Mouse (Mus musculus): ENCODE measurements around the gene Zfp652. TPM values are rescaled to one million over a fixed set of nuclear protein-coding genes. Genes with fewer than 3 reads are reported as not detected.

The Zfp652 gene
- polyA plus RNA-seq, 1 experiment from 2014 or later = 13.6 TPM

DNA sequence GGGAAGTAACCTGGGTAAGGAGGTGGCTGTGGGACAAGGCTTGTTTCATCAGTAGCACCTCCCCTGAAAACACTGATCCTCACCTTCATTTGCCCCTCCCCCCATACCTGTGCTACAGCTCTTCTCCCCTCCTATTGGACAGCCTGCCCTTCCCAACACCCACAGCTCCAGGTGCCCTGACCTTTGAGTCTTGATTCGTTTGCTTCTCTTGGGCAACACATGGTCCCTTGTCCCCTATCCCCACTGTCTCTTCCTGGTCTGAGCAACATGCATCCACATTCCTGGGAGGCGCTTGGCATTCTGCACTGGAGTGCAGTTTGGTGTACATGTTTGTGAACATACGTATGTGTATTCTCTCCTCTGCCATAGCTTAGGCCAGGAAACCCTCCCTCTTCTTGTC is 29.5 kb upstream of the Zfp652 start:
- WGBS = 83% methylated on average over 3 of the region's 3 CpGs
- Histone ChIP-seq H3K9me3 (replicated peaks; ENCODE audit: control insufficient read depth, low read length) (no peaks in the 10 kb centered on the region), H3K4me1 (ENCODE audit: control insufficient read depth, insufficient read depth, low read length) (0 out of 2 replicates have a peak, but pooled peaks cover 5% of the 10 kb centered on the region), H3K27me3 (ENCODE audit: control insufficient read depth, insufficient read depth, low read length) (no peaks in the 10 kb centered on the region), H3K9ac (ENCODE audit: low read length) (no peak overlapping the region), H3K27ac (ENCODE audit: low read length) (no peak overlapping the region), H3K4me2 (ENCODE audit: low read depth, low read length) (no peak overlapping the region), H3K4me3 (ENCODE audit: low read length) (no peak overlapping the region), H3K36me3 (ENCODE audit: control insufficient read depth, insufficient read depth) (peaks cover 26% of the 10 kb centered on the region)
- ATAC-seq (replicated peaks; ENCODE audit: extremely low read depth, insufficient read depth, low FRiP score) = no peak

DNA sequence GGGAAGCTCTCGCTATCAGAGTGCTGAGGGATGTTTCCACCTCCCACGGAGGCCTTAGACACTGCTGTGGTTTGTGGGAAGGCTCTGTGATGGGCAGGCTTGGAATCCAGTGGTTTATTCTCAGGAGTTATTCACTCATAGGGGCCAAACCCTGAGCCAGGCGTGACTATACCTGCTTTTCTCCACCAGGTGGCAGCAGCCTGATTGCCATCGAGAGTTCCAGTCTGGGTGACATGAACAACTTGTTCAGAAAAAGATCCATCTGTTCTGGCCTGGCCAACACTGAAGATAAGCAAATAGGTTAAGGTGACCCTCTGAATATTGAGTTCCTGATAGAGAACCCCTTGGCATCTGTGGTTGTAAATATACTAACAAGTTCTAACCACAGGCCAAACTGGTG is 26.4 kb upstream of the Zfp652 start:
- H3K4me2 ChIP-seq (ENCODE audit: low read depth, low read length) = no peak overlapping the region
- ATAC-seq (replicated peaks; ENCODE audit: extremely low read depth, insufficient read depth, low FRiP score) = peak; percentile 72
- H3K36me3 ChIP-seq (ENCODE audit: control insufficient read depth, insufficient read depth) = 0 out of 2 replicates have a peak, but pooled peaks cover 3% of the 10 kb centered on the region
- H3K9me3 ChIP-seq (replicated peaks; ENCODE audit: control insufficient read depth, low read length) = no peaks in the 10 kb centered on the region
- WGBS = under 1% methylated on average over 4 of the region's 4 CpGs
- H3K9ac ChIP-seq (ENCODE audit: low read length) = no peak overlapping the region
- no peak overlapping the region for H3K27ac ChIP-seq (ENCODE audit: low read length)
- no peaks in the 10 kb centered on the region for H3K27me3 ChIP-seq (ENCODE audit: control insufficient read depth, insufficient read depth, low read length)
- no peak overlapping the region for H3K4me3 ChIP-seq (ENCODE audit: low read length)
- H3K4me1 ChIP-seq (ENCODE audit: control insufficient read depth, insufficient read depth, low read length) = peaks cover 20% of the 10 kb centered on the region

DNA sequence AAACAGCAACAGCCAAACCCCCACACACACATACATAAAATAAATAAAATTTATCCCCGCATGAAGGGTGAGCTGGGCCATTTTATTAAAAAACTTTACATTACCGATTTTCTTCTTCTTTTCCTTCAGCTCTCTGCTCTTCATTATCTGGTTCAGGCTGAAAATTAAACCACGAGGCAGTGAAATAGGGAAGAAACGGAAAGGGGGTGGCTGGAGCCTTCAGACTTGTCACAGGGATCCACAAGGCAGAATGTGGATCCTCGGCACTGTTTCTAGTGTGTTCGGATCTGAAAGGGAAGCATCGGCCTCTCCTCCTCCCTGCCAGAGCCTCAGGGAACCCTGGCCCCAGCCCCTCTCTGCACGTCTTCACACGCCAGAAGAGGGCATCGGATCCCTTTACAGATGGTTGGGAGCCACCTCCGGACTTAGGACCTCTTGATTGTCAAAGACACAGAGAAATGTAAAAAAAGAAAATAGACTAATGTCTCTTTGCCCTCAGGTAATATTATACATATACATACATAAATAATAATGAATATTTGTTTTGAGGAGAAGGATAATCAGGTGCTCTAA is 25.3 kb upstream of the Zfp652 start:
- H3K9ac ChIP-seq (ENCODE audit: low read length) = no peak overlapping the region
- H3K27ac ChIP-seq (ENCODE audit: low read length) = no peak overlapping the region
- WGBS = 42% methylated on average over 11 of the region's 11 CpGs
- no peaks in the 10 kb centered on the region for H3K27me3 ChIP-seq (ENCODE audit: control insufficient read depth, insufficient read depth, low read length)
- no peak overlapping the region for H3K4me2 ChIP-seq (ENCODE audit: low read depth, low read length)
- H3K36me3 ChIP-seq (ENCODE audit: control insufficient read depth, insufficient read depth) = no peaks in the 10 kb centered on the region
- H3K4me3 ChIP-seq (ENCODE audit: low read length) = no peak overlapping the region
- peaks cover 16% of the 10 kb centered on the region for H3K4me1 ChIP-seq (ENCODE audit: control insufficient read depth, insufficient read depth, low read length)
- no peaks in the 10 kb centered on the region for H3K9me3 ChIP-seq (replicated peaks; ENCODE audit: control insufficient read depth, low read length)
- ATAC-seq (replicated peaks; ENCODE audit: extremely low read depth, insufficient read depth, low FRiP score) = no peak

DNA sequence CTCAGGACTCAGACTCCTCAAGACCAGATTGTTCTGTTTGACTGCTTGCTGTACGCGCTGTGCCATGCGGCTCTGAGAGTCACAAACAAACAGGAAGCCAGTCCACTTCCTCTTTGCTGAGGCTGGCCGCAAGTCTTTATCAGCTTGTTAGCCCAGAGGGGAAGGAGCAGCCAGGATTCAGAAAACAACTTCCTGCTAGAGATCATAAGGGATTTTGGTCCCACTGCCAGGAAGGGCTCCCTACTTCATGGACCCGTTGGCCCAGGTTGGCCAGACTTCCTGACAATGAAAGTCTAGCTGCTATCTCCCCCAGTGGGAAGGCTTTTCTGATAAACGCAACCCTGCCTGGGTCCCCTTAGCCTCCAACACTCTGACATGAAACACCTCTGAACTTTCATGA is 24.0 kb upstream of the Zfp652 start:
- peak; percentile 30; the same call in 1 of the 2 replicates for ATAC-seq (replicated peaks; ENCODE audit: extremely low read depth, insufficient read depth, low FRiP score)

DNA sequence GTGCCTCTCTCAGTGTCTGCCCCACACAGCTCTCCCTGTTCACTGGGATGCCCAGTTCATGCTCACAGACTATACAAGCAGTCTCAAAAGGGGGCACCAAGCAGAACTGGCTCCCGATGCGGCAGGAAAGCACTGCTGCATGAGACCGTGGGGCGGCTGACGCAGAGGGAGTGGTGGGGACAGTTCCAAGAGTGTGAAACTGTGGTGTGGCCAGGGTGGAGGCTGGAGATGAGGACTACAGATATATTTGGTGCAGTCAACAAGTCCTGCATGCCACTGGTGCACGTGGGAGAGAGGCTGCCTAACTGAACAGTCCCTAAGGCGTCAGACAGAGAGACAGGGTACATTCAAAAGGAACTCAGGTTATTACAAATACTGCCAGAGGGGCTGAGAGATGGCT is 23.5 kb upstream of the Zfp652 start:
- Histone ChIP-seq H3K4me2 (ENCODE audit: low read depth, low read length) (peak overlapping the region; percentile 44), H3K9ac (ENCODE audit: low read length) (peak overlapping the region; percentile 41)

More for the DNA sequence above, 24.0 kb upstream of the Zfp652 start:
- H3K4me3 ChIP-seq (ENCODE audit: low read length) = peak overlapping the region; percentile 5; the same call in 1 of the 2 replicates
- peak overlapping the region; percentile 41 for H3K9ac ChIP-seq (ENCODE audit: low read length)
- 31% methylated on average over 6 of the region's 6 CpGs for WGBS
- H3K4me2 ChIP-seq (ENCODE audit: low read depth, low read length) = peak overlapping the region; percentile 44
- peaks cover 15% of the 10 kb centered on the region for H3K4me1 ChIP-seq (ENCODE audit: control insufficient read depth, insufficient read depth, low read length)
- no peaks in the 10 kb centered on the region for H3K36me3 ChIP-seq (ENCODE audit: control insufficient read depth, insufficient read depth)
- no peaks in the 10 kb centered on the region for H3K9me3 ChIP-seq (replicated peaks; ENCODE audit: control insufficient read depth, low read length)
- H3K27me3 ChIP-seq (ENCODE audit: control insufficient read depth, insufficient read depth, low read length) = no peaks in the 10 kb centered on the region
- H3K27ac ChIP-seq (ENCODE audit: low read length) = peak overlapping the region; percentile 69

DNA sequence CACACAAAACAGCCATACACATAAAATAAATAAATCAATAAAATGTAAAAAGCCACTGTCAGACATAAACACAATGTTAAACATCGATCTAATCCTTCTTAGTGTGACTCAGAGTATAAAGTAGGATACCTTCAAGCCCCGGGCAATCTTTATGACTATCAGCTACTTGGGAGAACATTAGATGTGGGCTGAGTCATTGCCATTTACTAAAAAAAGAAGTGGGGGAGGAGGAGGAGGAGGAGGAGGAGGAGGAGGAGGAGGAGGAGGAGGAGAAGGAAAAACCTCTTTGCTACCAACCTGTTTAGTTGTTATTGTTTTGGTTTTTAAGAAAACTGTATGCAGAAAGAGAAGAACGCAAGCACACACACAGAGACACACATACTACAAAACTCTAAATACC is 22.9 kb upstream of the Zfp652 start:
- 62% methylated on average over 3 of the region's 3 CpGs for WGBS
- H3K4me1 ChIP-seq (ENCODE audit: control insufficient read depth, insufficient read depth, low read length) = peaks cover 15% of the 10 kb centered on the region
- ATAC-seq (replicated peaks; ENCODE audit: extremely low read depth, insufficient read depth, low FRiP score) = no peak

More for the DNA sequence above, 23.5 kb upstream of the Zfp652 start:
- Histone ChIP-seq H3K9me3 (replicated peaks; ENCODE audit: control insufficient read depth, low read length) (no peaks in the 10 kb centered on the region), H3K27ac (ENCODE audit: low read length) (peak overlapping the region; percentile 69), H3K36me3 (ENCODE audit: control insufficient read depth, insufficient read depth) (no peaks in the 10 kb centered on the region), H3K4me3 (ENCODE audit: low read length) (peak overlapping the region; percentile 5; the same call in 1 of the 2 replicates), H3K27me3 (ENCODE audit: control insufficient read depth, insufficient read depth, low read length) (no peaks in the 10 kb centered on the region), H3K4me1 (ENCODE audit: control insufficient read depth, insufficient read depth, low read length) (peaks cover 15% of the 10 kb centered on the region)
- WGBS = 17% methylated on average over 7 of the region's 7 CpGs
- no peak for ATAC-seq (replicated peaks; ENCODE audit: extremely low read depth, insufficient read depth, low FRiP score)

DNA sequence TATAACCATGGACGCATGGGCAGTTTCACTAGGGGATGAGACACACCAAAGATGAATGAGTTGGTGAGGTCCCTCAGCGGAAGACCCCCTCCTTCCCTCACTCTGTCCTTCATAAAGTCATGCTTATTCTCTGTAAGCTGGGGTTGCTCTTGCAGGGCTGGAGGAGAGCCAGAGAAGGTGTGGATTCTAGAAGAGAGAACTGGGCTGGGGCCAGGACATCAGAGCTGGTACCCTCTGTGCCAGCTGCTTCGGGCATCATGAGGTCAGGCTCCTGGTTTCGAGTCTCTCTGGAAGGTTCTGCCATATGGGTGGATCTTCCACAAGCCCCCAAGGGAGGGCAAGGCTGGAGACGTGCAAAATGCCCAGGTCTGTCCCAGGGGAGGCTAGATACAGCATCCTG is 13.9 kb upstream of the Zfp652 start:
- whole genome bisulfite sequencing = 81% methylated on average over 5 of the region's 5 CpGs
- no peaks in the 10 kb centered on the region for H3K9me3 ChIP-seq (replicated peaks; ENCODE audit: control insufficient read depth, low read length)
- H3K4me3 ChIP-seq (ENCODE audit: low read length) = no peak overlapping the region
- H3K4me1 ChIP-seq (ENCODE audit: control insufficient read depth, insufficient read depth, low read length) = no peaks in the 10 kb centered on the region
- H3K9ac ChIP-seq (ENCODE audit: low read length) = no peak overlapping the region
- H3K4me2 ChIP-seq (ENCODE audit: low read depth, low read length) = no peak overlapping the region
- H3K36me3 ChIP-seq (ENCODE audit: control insufficient read depth, insufficient read depth) = no peaks in the 10 kb centered on the region
- H3K27ac ChIP-seq (ENCODE audit: low read length) = no peak overlapping the region
- ATAC-seq (replicated peaks; ENCODE audit: extremely low read depth, insufficient read depth, low FRiP score) = no peak
- no peaks in the 10 kb centered on the region for H3K27me3 ChIP-seq (ENCODE audit: control insufficient read depth, insufficient read depth, low read length)

More for the DNA sequence above, 22.9 kb upstream of the Zfp652 start:
- Histone ChIP-seq H3K4me3 (ENCODE audit: low read length) (no peak overlapping the region), H3K36me3 (ENCODE audit: control insufficient read depth, insufficient read depth) (no peaks in the 10 kb centered on the region), H3K27ac (ENCODE audit: low read length) (no peak overlapping the region), H3K9me3 (replicated peaks; ENCODE audit: control insufficient read depth, low read length) (no peaks in the 10 kb centered on the region), H3K4me2 (ENCODE audit: low read depth, low read length) (no peak overlapping the region), H3K27me3 (ENCODE audit: control insufficient read depth, insufficient read depth, low read length) (no peaks in the 10 kb centered on the region), H3K9ac (ENCODE audit: low read length) (no peak overlapping the region)

DNA sequence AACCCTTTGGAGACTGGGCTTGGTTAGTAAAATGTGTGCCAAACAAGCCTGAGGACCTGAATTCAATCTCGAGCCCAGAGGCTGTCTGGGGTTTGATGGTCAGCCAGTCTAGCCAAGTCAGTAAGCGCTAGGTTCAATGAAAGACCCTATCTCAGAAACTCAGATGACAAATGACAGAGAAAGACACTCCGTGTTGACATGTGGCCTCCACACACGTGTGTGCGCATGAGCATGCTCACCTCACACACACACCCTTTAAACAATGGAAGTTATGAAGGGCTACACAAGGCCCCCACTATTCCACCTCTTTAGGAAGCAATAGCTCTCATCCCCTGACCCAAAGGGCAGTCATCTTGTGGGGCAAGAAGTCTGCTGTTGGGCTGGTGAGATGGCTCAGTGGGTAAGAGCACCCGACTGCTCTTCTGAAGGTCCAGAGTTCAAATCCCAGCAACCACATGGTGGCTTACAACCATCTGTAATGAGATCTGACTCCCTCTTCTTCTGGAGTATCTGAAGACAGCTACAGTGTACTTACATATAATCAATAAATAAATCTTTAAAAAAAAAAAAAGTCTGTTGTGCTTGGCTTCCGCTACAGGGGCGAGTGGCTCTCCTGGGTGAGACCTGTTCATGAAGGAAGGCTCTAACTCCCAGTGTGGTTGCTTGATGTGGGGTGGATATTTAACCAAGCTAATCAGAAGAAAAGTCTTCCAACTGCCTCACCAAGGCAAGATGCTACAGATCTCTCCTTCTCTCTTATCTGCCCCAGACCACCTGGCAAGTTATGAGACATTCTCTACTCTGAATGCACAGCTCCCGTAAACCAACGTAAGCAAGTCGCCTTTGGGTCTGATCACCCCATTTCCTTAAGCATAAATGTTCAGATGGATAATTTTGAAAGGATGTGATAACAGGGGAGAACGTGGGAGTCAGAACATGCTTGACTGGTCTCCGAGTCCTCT is 11.4 kb upstream of the Zfp652 start:
- ATAC-seq (replicated peaks; ENCODE audit: extremely low read depth, insufficient read depth, low FRiP score) = no peak
- Histone ChIP-seq H3K9ac (ENCODE audit: low read length) (no peak overlapping the region), H3K4me1 (ENCODE audit: control insufficient read depth, insufficient read depth, low read length) (no peaks in the 10 kb centered on the region), H3K27ac (ENCODE audit: low read length) (no peak overlapping the region), H3K36me3 (ENCODE audit: control insufficient read depth, insufficient read depth) (no peaks in the 10 kb centered on the region), H3K4me3 (ENCODE audit: low read length) (no peak overlapping the region), H3K9me3 (replicated peaks; ENCODE audit: control insufficient read depth, low read length) (no peaks in the 10 kb centered on the region), H3K27me3 (ENCODE audit: control insufficient read depth, insufficient read depth, low read length) (no peaks in the 10 kb centered on the region), H3K4me2 (ENCODE audit: low read depth, low read length) (no peak overlapping the region)
- WGBS = 84% methylated on average over 13 of the region's 13 CpGs

Data from heart, embryonic 16.5 days (tissue).